Mouse (Mus musculus): ENCODE results near the gene Atg10.
"Not testable (repeated sequence)": the region's sequence is repeated elsewhere in the genome, so short reads cannot be mapped to it uniquely, and the experiment has no call there.

The Atg10 gene

DNA sequence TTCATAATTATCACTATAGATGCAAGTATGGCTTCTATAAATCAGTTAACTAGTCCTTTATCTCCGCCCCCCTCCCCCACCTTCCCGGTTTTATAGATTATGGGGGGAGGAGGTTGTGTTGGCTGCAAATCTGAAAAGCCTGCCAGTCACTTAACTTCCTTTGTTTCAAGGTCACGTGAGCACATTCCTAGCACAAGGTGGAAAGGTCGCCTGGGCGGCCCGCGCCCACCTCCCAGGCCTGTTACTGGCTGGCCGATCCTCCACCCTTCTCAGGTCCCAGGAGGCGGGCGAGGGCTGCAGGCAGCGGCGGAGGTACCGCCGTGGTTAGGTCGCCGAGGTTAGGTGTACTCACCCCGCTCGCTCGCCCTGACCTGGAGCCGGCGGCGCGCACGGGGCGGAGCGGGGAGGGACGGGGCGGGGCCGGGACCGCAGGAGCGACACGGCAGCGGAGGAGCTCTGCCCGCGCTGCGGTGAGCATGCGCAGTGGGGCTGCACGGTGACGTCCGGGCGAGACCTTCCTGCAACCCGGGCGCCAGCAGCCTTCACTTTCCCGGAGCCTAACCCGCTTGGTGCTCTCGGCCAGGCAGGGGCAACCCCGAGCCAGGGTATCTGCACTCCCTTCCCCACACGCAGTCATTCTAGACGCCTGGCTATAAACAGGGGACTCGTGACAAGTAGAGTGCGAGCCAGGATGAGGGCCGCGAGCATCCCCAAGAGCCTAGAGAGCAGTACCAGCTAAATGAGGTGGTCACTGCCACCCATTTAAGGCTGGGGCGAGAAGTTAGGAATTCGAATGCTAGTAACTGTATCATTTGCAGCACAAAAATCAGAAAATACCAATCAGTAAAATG lies at the start of gene Atg10:
Atg10 (minus strand) TSS at position 382 of the 851 bp plus-strand sequence.
- DNase-seq (ENCODE audit: low spot score), result peak; percentile 89

- no peak for DNase-seq (ENCODE audit: low spot score)
Observed at GRCm38 (mm10) chr13:91252406-91252805, 28.6 kb upstream of the Atg10 start.

GRCm38 (mm10) chr13:91251636-91252035 lies 27.9 kb upstream of the Atg10 start:
- no peak for DNase-seq (ENCODE audit: low spot score)

DNA sequence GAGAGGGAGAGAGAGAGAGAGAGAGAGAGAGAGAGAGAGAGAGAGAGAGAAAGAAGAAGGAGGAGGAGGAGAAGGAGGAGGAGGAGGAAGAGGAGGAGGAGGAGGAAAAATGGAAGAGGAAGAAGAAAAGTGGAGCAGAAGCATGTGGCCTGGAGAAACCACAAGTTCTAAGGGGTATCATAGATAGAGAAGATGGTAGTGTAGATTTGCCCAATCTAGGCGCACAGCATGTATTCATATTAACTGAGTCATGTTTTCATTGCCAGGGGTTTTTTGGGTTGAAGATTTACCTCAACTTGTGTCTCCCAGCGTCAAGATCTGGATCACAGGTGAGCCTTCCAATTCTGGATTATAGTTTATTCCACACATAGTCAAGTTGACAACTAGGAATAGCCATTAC lies 26.3 kb upstream of the Atg10 start:
- DNase-seq (ENCODE audit: low spot score), result not testable (repeated sequence)

DNA sequence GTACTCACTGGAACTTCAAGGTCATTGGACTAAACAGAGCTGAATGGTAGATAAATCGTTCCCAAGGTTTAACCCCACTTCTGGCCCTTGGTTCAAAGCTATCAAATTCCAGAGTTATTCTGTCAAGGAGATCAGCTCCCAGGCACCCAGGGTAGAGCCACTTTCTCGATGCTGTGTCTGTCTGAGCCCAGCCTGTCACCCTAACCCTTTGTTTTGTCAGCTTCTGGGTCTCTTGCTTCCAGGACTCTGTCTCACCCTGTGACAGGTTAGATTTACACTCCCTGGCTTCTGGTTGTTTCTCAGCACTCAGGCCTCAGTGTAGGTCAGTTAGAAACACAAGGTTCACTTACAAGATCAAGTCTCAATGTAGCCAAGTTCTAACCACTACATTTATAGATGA lies 22.7 kb upstream of the Atg10 start:
- DNase-seq (ENCODE audit: low spot score), result no peak

- no peak for DNase-seq (ENCODE audit: low spot score)
Observed at GRCm38 (mm10) chr13:91237976-91238375, 14.2 kb upstream of the Atg10 start.

DNA sequence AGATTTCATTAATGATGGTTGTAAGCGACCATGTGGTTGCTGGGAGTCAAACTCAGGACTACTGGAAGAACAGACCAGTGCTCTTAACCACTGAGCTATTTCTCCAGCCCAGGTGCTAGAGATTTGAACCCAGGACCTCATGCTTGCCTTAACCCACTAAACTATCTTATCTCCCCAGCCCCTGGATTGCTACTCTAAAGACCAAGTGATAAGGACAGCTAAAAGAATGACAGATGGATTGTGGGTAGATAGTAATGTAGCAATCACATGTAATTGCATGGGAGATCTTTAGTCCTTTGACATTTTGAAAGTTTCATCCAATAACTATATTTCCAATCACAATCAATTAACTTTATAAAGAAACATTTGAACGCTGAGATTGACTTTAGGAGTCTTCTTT lies 13.1 kb upstream of the Atg10 start:
- no peak for DNase-seq (ENCODE audit: low spot score)

GRCm38 (mm10) chr13:91224438-91224814 lies 658 bp upstream of the Atg10 start:
- no peak for DNase-seq (ENCODE audit: low spot score)

DNA sequence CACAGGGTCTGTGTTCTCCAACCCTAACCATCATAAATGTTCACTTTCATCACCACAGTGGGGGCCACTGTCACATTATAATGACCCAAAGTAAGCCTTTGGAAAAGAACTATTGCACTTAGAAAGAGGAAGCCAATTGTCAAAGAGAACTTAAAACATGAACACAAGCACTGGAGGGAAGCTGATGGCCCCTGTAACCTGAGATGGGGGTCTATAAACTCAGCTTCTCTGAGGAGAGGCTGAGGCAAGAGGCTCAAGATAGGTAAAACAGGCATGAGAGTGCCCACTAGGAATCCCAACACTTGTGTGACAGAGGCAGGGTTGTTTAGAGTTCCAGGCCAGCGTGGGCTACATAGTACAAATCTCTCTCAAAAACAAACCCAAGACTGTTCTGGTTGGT lies 705 bp downstream of the Atg10 start:
- no peak for DNase-seq (ENCODE audit: low spot score)

- DNase-seq (ENCODE audit: low spot score), result no peak
Observed at GRCm38 (mm10) chr13:91221696-91222095, 2.1 kb downstream of the Atg10 start.

DNA sequence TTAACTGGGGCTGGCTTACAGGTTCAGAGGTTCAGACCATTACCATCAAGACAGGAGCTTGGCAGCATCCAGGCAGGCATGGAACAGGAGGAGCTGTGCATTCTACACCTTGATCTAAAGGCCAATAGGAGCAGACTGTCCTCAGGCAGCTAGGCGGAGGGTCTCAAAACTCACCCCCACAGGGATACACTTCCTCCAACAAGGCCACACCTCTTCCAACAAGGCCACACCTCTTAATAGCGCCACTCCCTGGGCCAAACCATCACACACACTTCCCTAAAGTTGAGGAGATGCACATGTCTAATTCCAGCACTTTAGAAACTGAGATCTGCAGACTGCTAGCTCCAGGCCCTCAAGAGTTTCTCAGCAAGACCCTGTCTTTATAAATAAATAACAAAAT lies 6.1 kb downstream of the Atg10 start:
- DNase-seq (ENCODE audit: low spot score), result no peak

- no peak for DNase-seq (ENCODE audit: low spot score)
Observed at GRCm38 (mm10) chr13:91216656-91217205, 7.0 kb downstream of the Atg10 start.

DNA sequence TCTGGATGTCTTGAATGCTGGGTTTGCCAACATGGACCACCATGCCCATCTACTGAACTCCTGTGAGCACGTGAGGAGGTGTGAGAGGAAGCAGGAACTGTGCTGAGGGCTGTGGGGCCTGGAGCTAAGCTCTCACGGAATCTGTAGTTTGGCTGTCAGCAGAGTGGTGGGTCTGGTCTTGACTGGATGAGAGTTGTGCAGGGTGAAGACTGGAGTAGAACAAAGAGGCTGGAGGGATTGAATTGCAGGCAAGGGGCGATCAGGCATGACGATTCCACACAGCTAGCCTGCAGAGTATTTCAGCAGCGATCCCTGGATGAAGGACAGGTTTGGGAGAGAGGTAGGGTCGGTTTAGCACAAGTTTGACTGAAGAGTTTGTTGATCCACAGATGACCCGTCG lies 10.8 kb downstream of the Atg10 start:
- DNase-seq (ENCODE audit: low spot score), result no peak

GRCm38 (mm10) chr13:91206237-91206636 lies 17.5 kb downstream of the Atg10 start:
- DNase-seq (ENCODE audit: low spot score), result no peak

DNA sequence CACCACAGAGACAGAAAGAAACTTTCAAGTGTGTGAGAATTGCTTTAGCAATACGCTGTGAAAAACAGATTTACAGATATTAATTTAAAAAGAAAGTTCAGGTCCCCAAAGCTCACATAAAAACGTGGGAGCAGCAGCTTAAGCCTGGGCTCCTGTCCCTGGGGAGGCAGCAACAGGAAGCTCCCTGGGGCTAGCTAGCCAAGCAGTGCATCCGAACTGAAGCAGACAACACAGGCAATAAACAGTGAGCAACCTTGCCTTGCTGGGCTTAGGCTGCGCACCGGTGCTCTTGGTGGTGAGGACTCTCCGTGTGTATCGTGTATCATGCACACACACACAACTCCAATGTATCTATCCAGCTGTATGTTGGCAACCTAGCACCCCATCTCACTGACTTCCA lies 21.2 kb downstream of the Atg10 start:
- DNase-seq (ENCODE audit: low spot score), result no peak

- no peak for DNase-seq (ENCODE audit: low spot score)
Observed at GRCm38 (mm10) chr13:91187378-91188234, 36.2 kb downstream of the Atg10 start.

DNA sequence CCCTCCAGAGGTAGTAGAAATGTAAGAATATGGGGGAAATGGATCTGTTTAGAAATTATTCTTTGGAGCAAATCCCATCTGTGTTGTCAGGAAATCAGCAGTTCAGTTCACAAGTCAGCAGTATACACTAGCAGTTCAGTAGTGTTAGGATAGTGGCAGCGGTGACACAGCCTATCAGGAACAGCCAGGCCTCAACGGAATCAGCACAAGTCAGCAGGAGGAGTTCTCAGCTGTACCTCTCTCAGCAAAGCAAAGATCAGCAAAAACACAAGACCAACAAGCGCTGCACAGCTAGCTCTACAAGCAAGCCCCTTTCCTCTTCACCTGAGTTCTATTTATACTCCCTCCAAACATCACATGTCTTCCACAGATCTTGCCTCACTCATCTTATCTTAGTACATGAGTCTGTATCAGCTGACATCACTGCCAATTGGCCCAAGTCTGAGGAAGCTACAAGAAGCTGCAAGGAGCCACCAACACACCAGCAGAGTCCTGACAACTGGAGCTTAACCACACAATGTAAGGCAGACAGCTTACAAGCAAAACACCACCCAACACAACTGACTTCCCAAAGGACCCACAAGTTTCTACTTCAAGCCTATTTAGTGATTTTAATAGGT lies 38.4 kb downstream of the Atg10 start:
- DNase-seq (ENCODE audit: low spot score), result no peak

- DNase-seq (ENCODE audit: low spot score), result no peak
Observed at GRCm38 (mm10) chr13:91184226-91184625, 39.5 kb downstream of the Atg10 start.

- no peak for DNase-seq (ENCODE audit: low spot score)
Observed at GRCm38 (mm10) chr13:91180364-91180763, 43.4 kb downstream of the Atg10 start.

GRCm38 (mm10) chr13:91179174-91179899 lies 44.4 kb downstream of the Atg10 start:
- DNase-seq (ENCODE audit: low spot score), result no peak

DNA sequence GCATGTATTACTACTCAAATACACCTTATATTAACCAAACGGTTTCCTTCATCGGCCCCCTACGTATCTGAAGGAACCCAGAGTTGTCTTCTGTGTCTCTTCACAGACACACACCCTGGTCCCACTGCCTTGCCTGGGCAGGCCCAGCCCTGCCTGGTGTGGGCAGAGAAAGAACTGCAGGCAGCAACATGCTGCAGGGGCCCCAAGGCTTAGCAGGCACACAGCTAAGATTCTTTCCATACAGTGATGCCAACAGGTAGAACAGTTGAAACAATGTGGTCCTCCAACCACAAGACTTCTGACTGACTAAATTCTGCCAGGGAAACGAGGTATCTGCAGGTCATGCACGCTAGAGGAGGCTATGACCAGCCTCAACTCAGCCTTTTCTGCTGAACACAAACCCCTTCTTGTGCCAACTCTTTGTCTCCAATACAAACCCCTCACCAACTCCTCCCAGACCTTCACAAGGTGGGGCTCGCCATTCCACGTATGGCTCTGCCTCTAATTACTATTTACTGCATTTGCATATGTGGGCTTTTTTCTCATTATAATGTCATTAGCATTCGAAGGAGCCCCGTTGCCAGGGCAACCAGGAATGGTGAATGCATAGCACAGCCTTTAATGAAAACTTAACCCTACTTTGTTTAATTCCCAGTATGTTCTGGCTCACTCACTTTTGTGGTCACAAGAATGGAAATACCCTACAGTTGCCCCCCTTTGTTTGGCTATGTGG lies 45.2 kb downstream of the Atg10 start:
- no peak for DNase-seq (ENCODE audit: low spot score)
